Mouse (Mus musculus) kidney, postnatal 4 days (tissue): ENCODE measurements around the gene Ntn5.

ENCODE experiments used
- DNase-seq, 2 experiments: peaks; one replicate each; pipeline ENCODE4 v3.0.0; 2021; ENCODE audit warnings: mixed read lengths in 2 of 2

Ntn5 gene

GRCm38 (mm10) chr7:45713881-45714520, 30.2 kb downstream of the Ntn5 start:
- no peak for DNase-seq

DNA sequence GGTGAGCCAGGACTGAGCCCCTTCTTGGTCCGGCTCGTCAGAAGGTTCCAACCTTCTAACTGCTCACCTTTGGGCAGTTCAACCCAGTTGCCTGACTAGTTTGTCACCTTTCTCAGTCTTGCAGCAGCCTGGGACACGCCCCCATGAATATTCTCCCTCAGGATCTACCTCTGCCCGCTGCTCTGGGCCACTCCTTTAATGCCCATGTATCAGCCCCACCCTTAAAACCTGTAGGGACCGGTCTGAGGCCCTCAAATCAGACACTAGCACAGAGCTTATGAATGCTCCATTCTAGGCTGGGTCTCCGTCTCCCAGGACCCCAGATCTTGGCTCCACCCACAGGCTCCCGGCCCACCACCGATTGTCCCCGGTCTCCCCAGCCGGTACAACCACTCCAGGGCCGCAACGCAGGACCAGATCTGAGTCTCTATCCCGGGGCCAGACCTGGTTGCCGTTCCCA, 30.8 kb downstream of the Ntn5 start:
- DNase-seq = no peak

DNA sequence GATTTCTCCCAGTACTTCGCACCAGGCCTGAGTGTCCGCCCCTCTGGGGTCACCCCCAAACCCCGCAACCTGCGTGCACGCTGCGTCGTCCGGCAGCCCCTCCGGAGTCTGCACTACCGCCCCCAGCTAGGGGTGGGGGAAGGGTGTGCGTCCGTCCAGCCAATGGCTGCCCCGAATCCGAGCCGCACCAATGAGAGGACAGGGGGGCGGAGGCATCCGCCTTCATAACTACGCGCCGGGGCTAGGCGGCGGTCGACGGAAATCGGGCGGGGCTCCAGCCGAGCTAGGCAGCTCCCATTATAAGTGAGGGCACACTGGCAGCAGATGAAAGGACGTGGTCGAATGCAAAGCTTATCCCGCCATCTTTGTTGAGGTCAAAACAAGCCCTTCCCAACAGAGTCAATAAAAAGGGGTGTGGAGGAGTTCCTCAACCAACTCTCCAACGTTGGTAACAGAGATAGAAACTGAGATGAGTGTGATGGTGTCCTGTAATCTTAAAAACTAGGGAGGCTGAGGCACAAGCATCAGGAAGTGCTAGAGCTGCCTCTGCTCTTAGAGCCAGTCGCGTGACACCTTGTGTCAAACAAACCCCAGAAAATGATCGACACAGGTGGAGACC, 31.4 kb downstream of the Ntn5 start, which contains the start of gene Rpl18:
Gene Rpl18, plus strand, starts transcription at position 368 of the 619 bp plus-strand sequence.
- DNase-seq = peak; percentile 98 to 99

GRCm38 (mm10) chr7:45715741-45716459, 32.1 kb downstream of the Ntn5 start:
- no peak for DNase-seq

DNA sequence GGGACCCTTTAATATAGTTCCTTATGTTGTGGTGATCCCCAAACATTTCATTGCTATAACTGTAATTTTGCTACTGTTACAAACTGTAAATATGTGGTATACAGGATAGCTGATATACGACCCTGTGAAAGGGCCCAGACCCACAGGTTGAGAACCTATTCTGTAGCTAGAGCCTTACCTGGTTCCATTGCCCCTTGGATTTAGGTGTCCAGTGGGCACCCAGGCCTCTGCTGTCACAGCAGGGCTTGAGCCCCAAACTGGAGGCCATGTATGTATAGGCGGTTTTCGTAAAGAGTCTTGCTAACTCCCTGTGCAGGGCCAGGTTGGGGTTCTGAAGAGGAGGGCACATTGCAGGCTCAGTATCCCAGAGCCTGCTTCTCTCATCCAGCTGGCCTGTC, 32.6 kb downstream of the Ntn5 start:
- no peak for DNase-seq

DNA sequence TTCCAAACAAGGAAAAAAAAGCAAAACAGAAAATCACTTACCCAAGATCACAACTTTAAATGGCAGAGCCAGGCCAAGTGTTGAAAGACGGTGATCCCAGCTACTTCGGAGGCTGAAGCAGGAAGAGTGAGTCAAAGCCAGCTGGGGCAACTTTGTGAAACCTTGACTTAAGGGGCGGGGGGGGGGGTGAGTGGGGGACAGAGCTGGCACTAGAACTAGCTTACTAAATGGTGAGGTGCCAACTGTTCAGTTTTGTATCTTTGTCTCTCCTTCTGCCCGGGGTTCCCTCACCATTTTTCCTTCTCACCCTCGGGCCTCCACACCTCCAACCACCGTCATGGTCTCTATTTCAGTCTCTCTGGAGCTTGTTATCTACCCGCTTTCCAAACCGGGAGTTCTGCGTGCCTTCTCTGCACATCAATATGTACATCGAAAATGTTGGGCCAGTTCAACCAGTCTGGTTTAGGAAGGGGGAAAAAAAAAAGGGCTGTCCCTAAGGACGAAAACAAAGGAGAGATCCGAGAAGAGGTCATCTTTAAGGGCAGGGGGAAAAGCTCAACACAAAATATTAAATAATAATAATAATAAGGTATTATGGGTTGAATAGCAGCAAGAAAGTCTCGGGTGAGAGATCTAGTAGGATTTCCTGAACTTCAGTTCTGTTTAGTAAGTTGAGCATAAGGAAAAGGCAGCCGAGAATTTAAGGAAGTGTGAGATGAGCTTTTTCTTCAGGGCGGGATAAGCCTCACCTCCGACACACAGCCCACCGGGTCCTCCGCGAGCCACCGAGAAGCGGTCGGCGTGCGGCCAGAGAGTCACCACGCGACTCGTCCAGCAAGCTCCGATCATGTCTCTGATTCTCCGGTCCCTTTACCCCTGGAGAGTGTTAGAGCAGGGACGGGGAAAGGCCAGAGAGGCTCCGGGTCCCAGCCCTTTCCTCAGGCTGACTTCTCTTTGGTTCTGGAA, 33.4 kb downstream of the Ntn5 start:
- no peak for DNase-seq

DNA sequence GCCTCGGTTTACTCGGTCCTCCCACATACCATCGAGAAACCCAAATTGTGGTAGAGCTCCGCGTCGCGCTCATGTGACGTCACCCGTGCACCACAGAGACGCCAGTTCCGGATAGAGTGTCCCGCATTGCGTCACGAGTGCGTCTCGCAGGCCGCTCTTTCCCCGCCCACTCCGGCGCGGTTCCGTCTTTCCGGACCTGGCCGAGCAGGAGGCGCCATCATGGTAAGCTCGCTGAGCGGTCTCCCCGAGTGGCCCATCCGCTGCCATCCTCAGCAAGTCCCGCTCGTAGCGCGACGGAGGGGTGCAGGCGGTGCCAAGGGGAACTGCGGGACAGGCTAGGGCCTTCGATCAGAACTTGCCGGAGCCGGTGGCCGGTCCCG, 34.1 kb downstream of the Ntn5 start, which contains the start of gene Sphk2:
Gene Sphk2, minus strand, starts transcription at position 85 of the 380 bp plus-strand sequence.
- peak; percentile 99 to 100 for DNase-seq

DNA sequence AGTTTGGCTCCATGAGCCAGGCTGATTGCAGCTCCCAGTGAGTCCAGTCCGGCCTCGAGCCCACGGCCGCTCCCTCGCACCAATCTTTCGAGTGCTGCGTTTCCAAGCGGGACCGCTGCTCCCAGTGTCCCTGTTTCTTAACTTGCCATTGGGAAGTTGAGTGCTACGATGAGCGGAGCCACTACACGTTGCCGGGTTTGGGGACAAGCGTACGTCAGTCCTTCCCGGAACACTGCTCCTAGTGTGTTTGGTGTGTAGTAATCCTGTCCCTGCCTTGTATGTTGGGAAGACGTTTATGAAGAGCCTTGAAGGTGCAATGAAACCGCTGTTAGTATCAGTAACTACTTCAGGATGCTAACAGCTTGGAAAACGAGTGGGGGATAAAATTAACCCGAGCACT, 34.5 kb downstream of the Ntn5 start:
- no peak for DNase-seq

- DNase-seq = no peak
Observed at GRCm38 (mm10) chr7:45719180-45719579, 35.4 kb downstream of the Ntn5 start.

GRCm38 (mm10) chr7:45719738-45720412, 36.1 kb downstream of the Ntn5 start:
- no peak for DNase-seq

GRCm38 (mm10) chr7:45720413-45721233, 36.8 kb downstream of the Ntn5 start, which contains the start of gene Fam83e:
Gene Fam83e, plus strand, starts transcription at chr7:45721212.
- DNase-seq = peak in 1 of 2 experiments; percentile 32

DNA sequence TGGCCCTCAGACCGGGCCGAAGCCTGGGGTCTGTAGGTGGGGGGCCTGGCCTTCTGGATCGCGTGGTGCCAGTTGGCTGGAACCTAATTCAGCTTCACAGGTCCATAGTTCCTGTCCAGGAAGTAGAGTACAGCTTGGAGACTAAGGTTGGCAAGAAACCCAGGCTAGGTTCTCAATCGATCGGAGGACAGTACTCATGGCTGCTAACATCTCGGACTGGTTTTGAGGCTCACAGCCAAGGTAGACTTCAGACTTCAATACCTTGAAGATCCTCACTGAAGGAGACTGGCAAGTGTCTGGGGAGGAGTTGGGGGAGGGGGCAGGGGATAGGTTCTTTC, 37.4 kb downstream of the Ntn5 start:
- DNase-seq = no peak

DNA sequence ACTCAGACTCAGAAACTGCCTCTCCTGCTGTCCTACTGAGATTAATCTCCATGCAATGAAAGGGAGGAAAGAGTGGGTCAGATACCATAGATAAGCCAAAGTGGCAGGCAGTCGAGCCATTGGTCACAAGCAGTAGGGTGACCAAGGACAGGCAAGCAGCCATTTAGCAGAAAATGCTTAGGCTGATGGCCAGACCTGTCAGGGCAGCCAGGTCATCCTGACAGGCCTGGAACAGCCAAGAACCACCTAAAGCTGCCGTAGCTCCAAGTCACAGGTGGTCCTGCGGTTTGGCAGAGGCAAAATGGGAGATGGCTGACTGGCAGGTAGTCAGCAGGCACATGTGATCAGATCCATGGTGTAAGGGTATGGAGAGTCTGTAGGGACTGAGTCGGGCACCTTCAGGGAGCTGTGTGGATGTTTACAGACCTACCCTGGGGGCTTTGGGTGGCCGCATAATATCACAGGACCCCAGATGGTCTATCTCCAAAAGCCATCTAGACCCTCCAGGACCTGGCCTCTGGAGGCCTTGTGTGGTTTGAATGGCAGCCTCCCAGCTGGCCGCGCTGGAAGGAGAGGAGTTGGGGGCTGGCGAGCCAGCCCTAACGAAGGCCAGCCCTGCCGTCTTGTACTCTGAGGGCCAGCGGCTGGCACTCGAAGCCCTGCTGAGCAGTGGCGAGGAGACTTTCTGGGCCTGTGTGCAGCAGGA, 38.0 kb downstream of the Ntn5 start:
- no peak for DNase-seq

DNA sequence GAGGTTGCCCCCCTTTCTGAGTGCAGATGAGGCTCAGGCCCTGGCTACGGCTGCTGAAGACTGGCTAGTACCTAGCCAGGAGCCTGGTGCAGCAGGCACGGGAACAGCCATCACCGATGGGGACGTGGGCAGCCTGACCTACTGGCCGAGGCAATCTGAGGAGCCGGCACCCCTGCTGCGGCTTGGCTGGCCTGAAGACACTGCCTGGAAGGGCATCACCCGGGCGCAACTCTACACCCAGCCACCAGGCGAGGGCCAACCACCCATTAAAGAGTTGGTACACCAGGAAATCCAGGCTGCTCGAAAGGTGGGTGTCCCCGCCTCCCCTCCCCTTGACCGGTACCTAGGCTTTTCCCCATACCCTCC, 38.5 kb downstream of the Ntn5 start:
- DNase-seq = peak in 1 of 2 experiments; percentile 39

GRCm38 (mm10) chr7:45723301-45723700, 39.5 kb downstream of the Ntn5 start:
- no peak for DNase-seq

DNA sequence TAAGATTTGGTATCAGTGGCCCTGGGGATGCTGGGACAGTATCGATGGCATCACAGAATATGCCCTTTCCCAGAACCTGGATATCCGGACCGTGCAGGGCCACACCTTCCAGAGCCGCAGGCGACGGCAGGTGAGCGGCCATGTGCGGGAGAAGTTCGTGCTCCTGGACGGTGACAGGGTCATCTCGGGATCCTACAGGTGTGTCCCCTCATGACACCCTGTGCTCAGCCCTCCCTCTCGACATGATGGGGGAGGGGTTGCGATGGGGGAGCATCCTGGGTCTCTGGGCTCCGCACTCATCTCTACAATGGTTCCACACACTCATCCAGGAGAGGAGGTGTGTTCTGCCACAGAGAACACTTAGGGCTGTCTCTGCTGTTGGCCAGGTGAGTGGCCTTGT, 40.0 kb downstream of the Ntn5 start:
- no peak for DNase-seq

GRCm38 (mm10) chr7:45725151-45725550, 41.3 kb downstream of the Ntn5 start:
- DNase-seq = no peak

- DNase-seq = no peak
Observed at GRCm38 (mm10) chr7:45725713-45726112, 41.9 kb downstream of the Ntn5 start, which contains the start of gene Spaca4. Gene Spaca4, minus strand, starts transcription at chr7:45725813.

DNA sequence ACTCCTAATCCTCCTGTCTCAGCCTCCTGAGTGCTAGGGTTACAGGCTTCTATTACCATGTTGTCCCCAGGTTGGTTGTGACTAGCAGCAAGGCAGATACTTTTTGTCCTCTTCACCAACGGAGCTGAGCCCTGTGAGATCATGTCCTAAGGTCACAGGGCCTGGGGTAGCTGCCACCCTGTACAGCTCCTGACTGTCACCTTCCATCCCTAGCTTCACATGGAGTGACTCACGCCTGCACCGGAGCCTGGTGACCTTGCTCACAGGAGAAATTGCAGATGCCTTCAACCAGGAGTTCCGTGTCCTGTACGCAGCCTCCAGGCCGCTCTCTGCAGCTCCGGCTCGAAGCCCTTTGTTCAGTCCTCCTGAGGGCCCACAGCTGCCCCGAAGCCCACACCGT, 42.6 kb downstream of the Ntn5 start:
- DNase-seq = no peak

DNA sequence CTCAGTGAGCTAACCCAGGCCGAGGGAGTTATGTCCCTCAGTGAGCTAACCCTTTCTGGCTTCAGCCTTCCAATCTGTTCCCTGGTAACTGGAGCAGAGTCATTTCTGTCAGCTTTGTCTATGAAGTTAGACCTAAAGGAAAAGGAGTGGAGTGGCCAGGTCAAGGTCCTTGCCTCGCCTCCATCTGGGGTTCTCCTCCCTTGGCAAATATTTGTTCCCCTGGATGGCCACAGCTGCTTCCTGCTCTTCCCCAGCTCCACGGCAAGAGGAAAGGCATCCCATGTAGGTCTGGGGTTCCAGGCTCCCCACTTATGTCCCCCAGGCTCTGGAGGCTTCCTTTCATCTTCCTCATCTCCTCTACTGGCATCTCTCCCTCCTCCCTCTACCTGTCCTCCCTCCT, 43.8 kb downstream of the Ntn5 start:
- DNase-seq = no peak
